Mouse (Mus musculus) CH12.LX (cell line): ENCODE results near the gene Iqcd. TPM values are rescaled to one million over a fixed set of nuclear protein-coding genes. Genes with fewer than 3 reads are reported as not detected.

ENCODE experiments used
- DNase-seq: peaks from one replicate; pipeline ENCODE4 v3.0.0-alpha.2; 2013; ENCODE audit errors: extremely low read depth
- H3K27ac ChIP-seq: 2 replicates; pipeline ENCODE4 v1.5.1; 2012; ENCODE audit warnings: low read depth, mild to moderate bottlenecking, control low read depth, moderate library complexity; ENCODE audit not compliant: insufficient read depth
- H3K27me3 ChIP-seq: replicated peaks from 2 replicates; pipeline ENCODE3; 2012; ENCODE audit warnings: inconsistent platforms
- H3K36me3 ChIP-seq, 2 experiments: replicated peaks in 1 of 2; 2 replicates each; pipeline versions ENCODE3 to v1.6.1; 2012; ENCODE audit warnings: inconsistent platforms in 1 of 2, low read length in 1 of 2, mild to moderate bottlenecking in 1 of 2, mixed read lengths in 1 of 2, moderate library complexity in 1 of 2; ENCODE audit not compliant: control insufficient read depth in 1 of 2, insufficient read depth in 1 of 2
- H3K4me1 ChIP-seq, 2 experiments: 2 replicates each; pipeline ENCODE4 v1.6.1; 2012; ENCODE audit warnings: inconsistent platforms in 1 of 2, moderate library complexity in 1 of 2; ENCODE audit not compliant: insufficient read depth in 2 of 2, control insufficient read depth in 1 of 2
- H3K4me2 ChIP-seq: 2 replicates; pipeline ENCODE4 v1.6.1; 2012; ENCODE audit warnings: low read depth, mild to moderate bottlenecking, control low read depth; ENCODE audit not compliant: poor library complexity, insufficient read depth, severe bottlenecking
- H3K4me3 ChIP-seq, 3 experiments: fragments of 150-350 bp in 1 of 3; sonication (generic) in 1 of 3; replicated peaks in 1 of 3; 2 replicates each; pipeline versions ENCODE3 to v1.5.1; 2011 to 2012; ENCODE audit warnings: low read depth in 2 of 3, low read length in 2 of 3, mild to moderate bottlenecking in 2 of 3, moderate library complexity in 2 of 3, control low read depth in 1 of 3, improper control_type of control experiment in 1 of 3, inconsistent platforms in 1 of 3, mixed read lengths in 1 of 3; ENCODE audit not compliant: poor library complexity in 1 of 3
- H3K79me2 ChIP-seq: replicated peaks from 2 replicates; pipeline ENCODE4 v1.6.1; 2012; ENCODE audit warnings: mild to moderate bottlenecking, moderate library complexity; ENCODE audit not compliant: control insufficient read depth, poor library complexity, insufficient read depth, severe bottlenecking; ENCODE audit errors: extremely low read depth
- H3K9ac ChIP-seq: 2 replicates; pipeline ENCODE4 v1.6.1; 2012; ENCODE audit warnings: low read depth, mild to moderate bottlenecking, control low read depth, moderate library complexity; ENCODE audit not compliant: insufficient read depth
- H3K9me3 ChIP-seq: replicated peaks from 2 replicates; pipeline ENCODE3; 2012; ENCODE audit warnings: low read length, inconsistent platforms, mixed read lengths
- BHLHE40 ChIP-seq: IDR thresholded peaks from 2 replicates; pipeline ENCODE4 v1.6.1; 2011; ENCODE audit warnings: mild to moderate bottlenecking, low read depth, low read length, improper control_type of control experiment
- CHD2 ChIP-seq: IDR thresholded peaks from 2 replicates; pipeline ENCODE4 v1.6.1; 2011; ENCODE audit warnings: low read length, improper control_type of control experiment
- E2F4 ChIP-seq: IDR thresholded peaks from 2 replicates; pipeline ENCODE4 v1.6.1; 2011; ENCODE audit warnings: low read depth, low read length, improper control_type of control experiment; ENCODE audit not compliant: insufficient replicate concordance
- ELF1 ChIP-seq: IDR thresholded peaks from 2 replicates; pipeline ENCODE4 v1.6.1; 2014; ENCODE audit warnings: low read depth, mild to moderate bottlenecking, inconsistent platforms, low read length, improper control_type of control experiment
- EP300 ChIP-seq: IDR thresholded peaks from 2 replicates; pipeline ENCODE4 v1.6.1; 2011; ENCODE audit warnings: low read length, improper control_type of control experiment
- JUN ChIP-seq: IDR thresholded peaks from 2 replicates; pipeline ENCODE4 v1.6.1; 2011; ENCODE audit warnings: low read depth, mild to moderate bottlenecking, low read length, improper control_type of control experiment, moderate library complexity; ENCODE audit not compliant: insufficient read depth
- MAFK ChIP-seq: IDR thresholded peaks from 2 replicates; pipeline ENCODE4 v1.6.1; 2011; ENCODE audit warnings: low read length, improper control_type of control experiment; ENCODE audit not compliant: insufficient replicate concordance
- MAX ChIP-seq: IDR thresholded peaks from 2 replicates; pipeline ENCODE4 v1.6.1; 2011; ENCODE audit warnings: low read length, improper control_type of control experiment
- MAZ ChIP-seq: IDR thresholded peaks from 2 replicates; pipeline ENCODE4 v1.6.1; 2012; ENCODE audit warnings: low read depth, mild to moderate bottlenecking, inconsistent platforms, low read length, improper control_type of control experiment, moderate library complexity
- MEF2A ChIP-seq: IDR thresholded peaks from 2 replicates; pipeline ENCODE4 v1.6.1; 2014; ENCODE audit warnings: low read depth, mild to moderate bottlenecking, inconsistent platforms, low read length, improper control_type of control experiment, borderline replicate concordance
- MXI1 ChIP-seq: IDR thresholded peaks from 2 replicates; pipeline ENCODE4 v1.6.1; 2011; ENCODE audit warnings: mild to moderate bottlenecking, low read depth, low read length, improper control_type of control experiment
- MYC ChIP-seq: IDR thresholded peaks from 2 replicates; pipeline ENCODE4 v1.6.1; 2011; ENCODE audit warnings: low read depth, mild to moderate bottlenecking, improper control_type of control experiment, low read length
- PAX5 ChIP-seq: IDR thresholded peaks from 2 replicates; pipeline ENCODE4 v1.6.1; 2012; ENCODE audit warnings: low read length, inconsistent platforms, mixed read lengths
- POLR2A ChIP-seq: IDR thresholded peaks from 2 replicates; pipeline ENCODE4 v1.6.1; 2011; ENCODE audit warnings: low read depth, mild to moderate bottlenecking, improper control_type of control experiment, low read length
- POLR2AphosphoS2 ChIP-seq: IDR thresholded peaks from 2 replicates; pipeline ENCODE4 v1.6.1; 2011; ENCODE audit warnings: low read depth, low read length, improper control_type of control experiment
- RCOR1 ChIP-seq: conservative IDR thresholded peaks from 2 replicates; pipeline ENCODE4 v1.6.1; 2012; ENCODE audit warnings: low read depth, mild to moderate bottlenecking, inconsistent platforms, low read length, improper control_type of control experiment
- SIN3A ChIP-seq: IDR thresholded peaks from 2 replicates; pipeline ENCODE4 v1.6.1; 2012; ENCODE audit warnings: low read length, improper control_type of control experiment, inconsistent platforms
- USF2 ChIP-seq: conservative IDR thresholded peaks from 2 replicates; pipeline ENCODE4 v1.6.1; 2011; ENCODE audit warnings: low read depth, low read length, improper control_type of control experiment
- ZKSCAN1 ChIP-seq: IDR thresholded peaks from 2 replicates; pipeline ENCODE4 v1.6.1; 2012; ENCODE audit warnings: low read depth, inconsistent platforms, low read length, improper control_type of control experiment, borderline replicate concordance
- ZNF384 ChIP-seq: IDR thresholded peaks from 2 replicates; pipeline ENCODE4 v1.6.1; 2012; ENCODE audit warnings: low read depth, low read length, improper control_type of control experiment, inconsistent platforms
- dilution Hi-C: fragments of 300-500 bp; cut with MboI; formaldehyde crosslinking; loops from 2 replicates; pipeline ENCODE4 v1.14.3; 2020; ENCODE audit warnings: low sequenced_read_pairs; ENCODE audit not compliant: extremely low pct_unique_long_range_greater_than_20kb, extremely low pct_ligation_motif_present
- in situ Hi-C: fragments of 300-500 bp; cut with MboI; formaldehyde crosslinking; loops from 3 replicates; pipeline ENCODE4 v1.14.3; 2019; ENCODE audit warnings: low sequenced_read_pairs, low pct_ligation_motif_present, low pct_unique_long_range_greater_than_20kb, mixed read lengths
- polyA plus RNA-seq: library from polyadenylated mRNA; unstranded; fragments of >175 nt; gene quantifications from 2 replicates; pipeline ENCODE4 v1.2.1, GENCODE M21; 2012; ENCODE audit warnings: low read depth; ENCODE audit not compliant: insufficient read length
- total RNA-seq, 2 experiments: library from RNA; depleted of rRNA; stranded (reverse); fragments of 300-350 nt in 1 of 2; fragments of >200 nt in 1 of 2; gene quantifications; 2 replicates each; pipeline ENCODE4 v1.2.3; 2012 to 2014

Gene Iqcd
- total and polyA plus RNA-seq, 3 experiments: 0.59 to 0.77 TPM; not detected in 1

DNA sequence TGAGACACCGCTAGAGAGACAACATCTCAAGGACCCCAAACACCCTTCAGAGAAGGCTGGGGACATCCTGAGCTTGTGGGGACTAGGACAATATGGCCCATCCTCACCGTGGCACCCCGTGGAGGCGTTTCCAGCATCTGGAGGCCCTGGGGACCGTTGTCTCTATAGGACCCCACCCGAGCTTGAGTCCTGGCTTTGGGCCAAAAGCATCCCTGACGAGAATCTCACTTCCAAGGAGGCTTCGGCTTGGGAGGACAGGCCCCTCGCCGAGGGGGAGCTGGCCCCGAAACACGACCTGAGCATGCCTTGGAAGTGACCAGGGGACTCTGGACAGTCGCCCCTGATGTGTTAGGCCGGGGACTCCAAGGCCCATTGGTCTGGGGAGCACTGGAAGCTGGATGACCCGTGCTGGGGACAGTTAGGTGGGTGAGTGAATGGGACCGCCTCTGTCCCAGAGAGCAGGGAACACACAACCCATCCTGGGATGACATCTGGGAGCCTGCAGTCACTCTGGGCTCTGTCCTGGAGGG is 20.5 kb downstream of the Iqcd start:
- no peak for DNase-seq
- H3K79me2 ChIP-seq: peaks cover 9% of the 10 kb centered on the region
- no peaks in the 10 kb centered on the region for H3K9me3 ChIP-seq
- no peak overlapping the region for H3K9ac ChIP-seq
- no peak overlapping the region for H3K4me2 ChIP-seq
- no peak for TF ChIP-seq E2F4
- TF ChIP-seq SIN3A: no peak
- H3K27ac ChIP-seq: no peak overlapping the region
- H3K36me3 ChIP-seq: peaks cover 0 to 39% of the 10 kb centered on the region in 2 experiments
- no peak overlapping the region for H3K4me3 ChIP-seq
- in situ Hi-C loops (loop anchor here (5.0 to 25.0 kb wide), 3 partner anchors 92 to 472 kb away; no protein-coding TSS in a partner anchor), dilution Hi-C loops (no loop called here)
- H3K4me1 ChIP-seq: peaks cover 3 to 23% of the 10 kb centered on the region in 2 experiments; a peak in 3 of 4 replicates
- H3K27me3 ChIP-seq: no peaks in the 10 kb centered on the region

DNA sequence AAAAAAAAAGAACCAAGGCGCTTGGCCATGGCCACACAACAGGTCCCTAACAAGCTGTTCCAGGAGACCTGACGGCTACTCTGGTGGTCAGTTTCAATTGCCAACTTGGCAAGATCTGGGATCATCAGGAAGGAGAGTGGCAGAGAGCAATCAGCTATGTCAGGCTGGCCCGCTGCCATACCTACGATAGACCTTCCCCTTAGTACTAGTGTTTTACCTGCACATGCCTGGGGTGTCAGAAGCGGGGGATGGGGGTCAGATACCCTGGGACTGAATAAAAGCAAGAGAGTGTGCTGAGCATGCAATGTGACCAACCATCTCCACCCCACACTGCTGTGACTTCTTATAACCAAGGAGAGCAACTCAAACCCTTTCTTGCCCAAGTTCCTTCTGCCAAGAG is 22.1 kb downstream of the Iqcd start:
- H3K9me3 ChIP-seq: peaks cover 2% of the 10 kb centered on the region
- no peak for DNase-seq
- H3K27me3 ChIP-seq: no peaks in the 10 kb centered on the region
- TF ChIP-seq MAFK (no peak), MAX (no peak), EP300 (no peak), RCOR1 (no peak), BHLHE40 (no peak), PAX5 (no peak), MEF2A (no peak), ELF1 (no peak), POLR2AphosphoS2 (no peak), E2F4 (no peak), JUN (no peak), USF2 (no peak), MYC (no peak), CHD2 (no peak), ZKSCAN1 (no peak), ZNF384 (no peak), POLR2A (no peak), MXI1 (no peak), MAZ (no peak)
- TF ChIP-seq, all 38 proteins: peak for 0
- Histone ChIP-seq H3K9ac (no peak overlapping the region), H3K36me3 (peaks cover 1 to 50% of the 10 kb centered on the region in 2 experiments), H3K4me1 (peaks cover 5 to 29% of the 10 kb centered on the region in 2 experiments; a peak in 3 of 4 replicates), H3K4me3 (no peak overlapping the region), H3K4me2 (no peak overlapping the region), H3K27ac (no peak overlapping the region), H3K79me2 (peaks cover 25% of the 10 kb centered on the region)
- in situ Hi-C loops (loop anchor here (25.0 kb wide), 2 partner anchors 349 to 474 kb away; no protein-coding TSS in a partner anchor), dilution Hi-C loops (no loop called here)
